Mouse (Mus musculus): ENCODE measurements around the gene Smbd1.
A peak's percentile ranks its signal among the peaks of the same experiment; 100 is the strongest.

Smbd1 gene

DNA sequence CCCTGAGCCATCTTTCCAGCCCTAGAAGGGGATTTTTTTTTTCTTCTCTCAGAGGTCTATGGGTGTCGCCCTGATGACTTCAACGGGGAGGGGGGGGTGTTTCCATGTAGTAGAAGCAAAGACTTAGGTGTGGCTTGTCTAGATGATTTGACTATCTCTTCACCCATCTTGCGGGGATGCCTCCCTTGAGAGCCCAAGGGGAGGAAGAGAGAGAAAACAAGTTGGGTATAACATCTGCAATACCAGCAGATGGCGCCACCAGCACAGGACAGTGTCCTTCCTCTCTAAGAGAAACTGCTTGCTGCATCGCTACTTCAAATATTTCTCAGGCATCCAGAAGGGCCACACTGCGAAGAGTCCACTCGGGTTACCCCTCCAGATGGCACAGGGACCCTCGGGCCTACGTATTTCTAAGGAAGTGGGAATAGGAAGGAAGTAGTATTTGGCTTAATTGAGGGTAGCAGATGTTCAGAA is 2.6 kb upstream of the Smbd1 start:
- DNase-seq: peak; percentile 76

DNA sequence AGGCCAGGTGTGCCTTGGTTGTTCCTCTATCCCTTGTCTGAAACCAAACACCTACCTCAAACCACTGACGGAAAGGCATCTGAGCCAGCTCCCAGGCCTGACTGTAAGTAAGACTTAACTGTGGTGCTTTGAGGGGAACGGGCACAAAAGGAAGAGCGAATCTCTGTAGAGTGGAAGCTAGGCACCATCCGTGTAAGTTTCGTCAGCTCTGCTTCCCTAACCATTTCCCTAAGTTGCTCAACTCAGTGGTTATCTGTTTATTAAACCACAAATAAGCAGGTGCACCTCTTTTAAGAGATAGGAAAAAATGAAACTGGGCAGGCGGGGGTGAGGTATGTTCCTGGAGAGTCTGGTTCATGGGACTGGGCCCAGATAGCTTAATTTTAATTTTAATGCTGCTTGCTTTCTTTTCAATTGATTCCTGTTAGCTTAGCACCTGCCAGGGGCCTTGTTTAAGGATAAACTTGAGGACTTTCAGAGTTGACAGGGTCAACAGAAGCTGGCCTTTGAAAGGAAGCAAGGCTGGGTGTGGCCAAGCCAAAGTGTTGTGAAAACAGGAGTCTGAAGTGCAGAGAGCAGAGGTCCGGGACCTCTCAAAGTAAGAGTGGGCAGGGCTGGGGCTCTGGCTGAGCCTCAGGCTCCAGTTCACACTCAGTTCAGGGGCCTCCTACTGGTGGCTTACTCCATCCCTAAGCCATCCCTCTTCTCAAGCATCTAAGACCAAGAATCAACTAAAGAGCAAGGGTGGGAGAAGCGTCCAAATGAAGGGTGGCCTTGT is 2.7 kb downstream of the Smbd1 start:
- no peak for DNase-seq

DNA sequence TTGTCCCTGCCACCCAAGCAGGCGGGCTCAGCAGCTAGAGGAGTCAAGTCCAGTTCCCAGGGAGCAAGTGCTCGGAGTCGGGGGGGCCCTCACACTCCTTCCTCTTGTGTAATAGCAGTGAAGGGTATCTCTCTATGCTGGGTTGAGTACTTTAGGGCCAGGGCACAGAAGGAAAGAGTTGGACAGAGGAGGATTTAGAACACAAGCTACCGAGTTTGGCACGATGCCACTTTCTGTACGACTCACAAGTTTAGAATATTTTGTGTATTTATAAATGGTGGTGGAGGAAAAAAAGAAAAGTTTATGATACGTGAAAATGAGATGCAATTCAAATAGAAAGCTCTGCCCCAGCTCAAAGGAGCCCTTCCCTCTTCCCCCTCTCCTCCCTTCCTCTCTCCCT is 5.1 kb downstream of the Smbd1 start:
- DNase-seq: no peak

DNA sequence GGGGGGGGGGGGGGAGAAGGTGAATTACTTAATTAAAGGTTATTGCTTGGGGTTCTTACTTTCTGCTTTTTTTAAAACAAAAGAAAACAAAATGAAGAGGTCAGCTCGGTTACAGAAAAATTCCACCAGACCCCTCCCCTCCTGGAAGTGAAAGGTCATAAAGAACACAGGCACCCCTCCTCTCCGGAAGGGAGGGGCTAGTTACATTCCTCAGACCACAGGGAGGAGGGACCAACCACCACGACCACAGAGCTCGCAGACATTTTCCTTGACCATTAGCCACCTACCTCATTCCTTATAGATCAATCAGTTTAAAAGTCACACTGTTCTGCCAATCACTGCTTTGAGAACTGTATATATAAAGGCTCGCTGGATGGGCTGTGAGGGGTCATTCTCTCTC is 6.4 kb downstream of the Smbd1 start:
- DNase-seq: no peak

DNA sequence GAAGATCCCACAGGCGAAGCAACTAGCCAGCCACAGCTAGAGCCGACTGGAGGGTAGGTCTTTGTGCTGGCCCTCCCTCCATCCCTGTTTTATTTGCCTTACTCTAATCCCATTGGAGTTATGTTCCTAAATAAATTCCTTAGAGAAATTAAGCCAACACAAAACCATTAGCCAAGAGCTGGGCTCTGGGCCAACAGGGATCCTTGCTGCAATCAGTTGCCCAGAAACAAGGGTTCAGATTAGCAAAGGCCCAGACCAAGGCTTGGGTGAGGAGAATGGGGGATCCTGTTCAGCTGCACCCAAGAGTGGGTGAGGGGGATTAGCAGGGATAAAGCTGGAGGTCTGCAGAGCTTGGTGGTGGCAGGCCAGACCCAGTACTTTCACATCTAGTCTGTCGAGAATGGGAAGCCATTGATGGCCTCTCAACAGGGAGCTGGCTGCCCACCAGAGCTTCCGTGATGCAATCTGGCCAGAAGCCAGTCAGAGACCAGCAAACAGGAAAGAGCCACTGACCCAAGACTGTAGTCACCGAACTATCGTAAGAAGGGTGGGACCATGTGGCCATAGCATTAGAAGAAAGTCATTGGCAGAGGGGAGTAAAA is 6.9 kb downstream of the Smbd1 start:
- peak; percentile 46 for DNase-seq

DNA sequence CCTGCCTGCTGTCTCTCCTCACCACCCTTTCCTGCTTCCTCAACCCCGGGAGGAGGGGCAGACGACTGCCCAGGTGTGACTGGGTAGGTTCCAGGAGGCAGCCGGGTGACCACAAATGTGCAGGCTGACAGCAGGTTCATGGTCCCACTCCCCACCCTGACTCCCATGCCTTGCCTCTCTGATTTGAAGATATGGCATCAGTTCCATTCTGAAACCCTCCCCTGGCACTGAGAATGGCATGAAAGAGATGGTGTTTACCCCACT is 12.9 kb downstream of the Smbd1 start, which contains the start of gene Muc20:
Gene Muc20, minus strand, starts transcription at position 10 of the 264 bp plus-strand sequence.
- DNase-seq: no peak

DNA sequence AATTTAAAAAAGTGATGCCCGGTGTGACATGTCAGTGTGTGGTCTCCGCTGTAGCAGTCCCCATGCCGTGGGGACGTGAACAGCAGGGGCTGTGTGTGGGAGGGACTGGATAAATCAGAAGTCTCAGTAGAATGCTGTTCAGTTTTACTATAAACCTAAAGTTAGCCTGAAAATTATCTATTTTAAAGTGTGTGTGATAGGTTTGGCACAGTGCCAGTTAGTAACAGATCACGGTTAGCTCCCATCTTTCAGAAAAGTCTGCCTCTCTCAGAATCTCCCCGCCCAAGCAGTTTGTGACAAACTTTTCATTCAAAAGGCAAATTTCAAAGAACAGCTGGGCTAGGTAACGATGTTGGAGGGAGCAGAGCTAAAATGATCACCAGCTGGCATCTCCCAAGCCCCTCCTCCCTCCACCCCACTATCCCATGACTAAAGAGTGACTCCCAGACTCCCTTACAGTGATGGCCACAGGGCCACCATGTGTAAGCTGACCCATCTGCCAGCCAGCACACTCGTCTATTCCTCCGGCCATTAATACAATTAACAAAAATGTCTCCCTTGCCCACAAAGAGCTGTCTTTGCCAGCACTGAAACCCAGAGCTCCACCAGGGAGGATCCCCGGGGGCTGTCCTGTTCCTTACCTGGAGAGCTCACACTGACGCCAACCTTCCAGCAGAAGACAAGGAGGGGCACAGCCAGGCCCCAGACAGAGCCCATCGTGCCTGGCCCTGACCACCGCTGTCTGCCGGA is 13.4 kb downstream of the Smbd1 start:
- DNase-seq: no peak

DNA sequence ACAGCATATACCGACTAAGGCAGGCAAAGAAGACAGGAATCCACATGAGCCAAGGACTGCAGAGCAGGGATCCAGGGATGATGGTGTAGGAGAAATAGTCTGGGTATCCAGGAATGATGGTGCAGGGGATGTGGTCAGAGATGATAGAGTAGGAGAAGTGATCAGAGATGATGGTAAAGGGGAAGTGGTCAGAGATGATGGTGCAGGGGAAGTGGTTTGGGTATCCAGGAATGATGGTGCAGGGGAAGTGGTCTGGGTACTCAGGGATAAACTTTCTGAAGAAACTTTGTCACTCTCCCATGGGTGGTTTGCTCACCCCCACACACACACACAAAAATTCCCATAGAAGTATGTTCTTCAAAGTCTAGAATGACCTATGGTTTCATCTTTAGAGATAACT is 15.1 kb downstream of the Smbd1 start:
- no peak for DNase-seq

DNA sequence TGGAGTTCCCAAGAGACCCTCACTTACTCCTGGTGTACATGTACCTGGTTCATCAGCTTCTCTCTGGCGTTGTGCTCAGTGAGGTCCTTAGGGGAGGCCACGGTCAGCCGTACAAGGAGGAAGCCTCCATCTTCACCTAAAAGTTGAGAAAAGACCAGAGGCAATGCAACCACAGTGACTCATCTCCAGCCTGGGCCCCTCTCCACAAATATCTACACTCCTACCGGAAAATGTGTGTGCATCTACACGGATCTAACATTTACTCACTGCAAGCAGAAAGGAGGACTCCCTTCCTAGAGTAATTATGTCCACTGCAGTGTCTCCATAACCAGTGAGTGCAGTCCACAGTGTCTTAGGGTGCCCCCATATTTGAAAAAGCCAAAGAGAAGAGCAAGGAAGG is 20.2 kb downstream of the Smbd1 start:
- DNase-seq: no peak

DNA sequence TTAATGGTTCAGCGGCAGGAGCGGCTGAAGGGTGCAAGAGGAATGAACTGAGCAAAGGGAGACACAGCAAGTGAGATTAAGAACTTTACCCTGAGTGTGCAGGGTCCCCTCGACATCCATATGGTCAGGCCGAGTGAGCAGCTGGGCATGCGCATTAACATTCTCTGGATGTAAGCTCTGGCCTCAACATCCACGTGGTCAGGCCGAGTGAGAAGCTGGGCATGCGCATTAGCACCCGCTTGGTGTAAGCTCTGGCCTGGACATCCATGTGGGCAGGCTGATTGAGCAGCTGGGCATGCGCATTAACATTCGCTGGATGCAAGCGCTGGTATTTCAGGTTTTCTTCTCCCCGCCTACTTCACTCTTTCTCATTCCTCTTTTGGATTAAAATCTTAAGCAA is 25.4 kb downstream of the Smbd1 start:
- DNase-seq: no peak

DNA sequence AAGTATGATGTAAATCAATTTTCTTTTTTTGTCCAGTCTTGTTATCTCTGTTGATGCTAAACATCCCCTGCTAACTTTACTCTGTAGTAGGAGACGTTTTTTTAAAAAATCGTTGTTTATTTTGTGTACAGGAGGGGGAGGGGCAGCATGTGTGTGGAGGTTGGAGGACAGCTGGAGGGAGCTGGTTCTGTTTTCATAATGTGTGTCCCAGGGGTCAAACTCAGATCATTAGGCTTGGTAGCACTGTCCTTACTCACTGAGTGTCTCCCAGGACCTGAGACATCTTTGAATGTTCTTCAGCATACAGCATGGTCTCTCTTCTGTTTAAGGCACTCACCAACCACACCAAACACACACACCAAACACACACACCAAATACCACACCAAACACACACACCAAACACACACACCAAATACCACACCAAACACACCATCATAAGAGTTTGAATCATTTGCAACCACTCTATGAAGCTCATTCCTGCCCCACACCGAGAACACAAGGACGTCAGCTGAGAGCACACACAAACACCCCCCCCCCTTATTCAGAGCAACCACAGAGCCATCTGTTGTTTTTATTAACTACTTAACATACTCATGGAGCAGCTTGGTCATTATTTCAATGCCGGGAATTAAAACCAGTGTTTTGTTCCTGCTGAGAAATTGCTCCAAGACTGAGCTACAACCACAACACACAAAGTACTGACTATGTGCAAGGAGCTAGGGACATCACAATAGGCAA is 26.8 kb downstream of the Smbd1 start:
- DNase-seq: no peak

DNA sequence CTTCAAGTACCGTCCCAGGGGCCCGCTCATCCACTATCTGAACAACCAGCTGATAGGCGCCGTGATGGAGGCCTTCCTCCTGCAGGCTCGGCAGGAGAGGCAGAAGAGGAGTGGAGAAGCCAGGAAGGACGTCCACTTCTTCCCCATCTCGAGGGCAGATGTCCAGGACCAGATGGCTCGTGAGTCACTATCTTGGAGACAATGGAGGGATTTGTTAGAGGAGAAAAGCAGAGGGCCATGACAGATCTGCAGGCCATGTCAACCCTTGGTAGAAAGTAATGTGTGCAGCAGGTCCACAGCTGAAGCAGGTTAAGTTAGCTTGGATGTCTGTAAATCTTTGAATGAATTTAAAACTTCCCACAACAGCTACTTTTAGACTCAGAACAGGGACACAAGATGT is 31.3 kb downstream of the Smbd1 start:
- DNase-seq: peak; percentile 4

DNA sequence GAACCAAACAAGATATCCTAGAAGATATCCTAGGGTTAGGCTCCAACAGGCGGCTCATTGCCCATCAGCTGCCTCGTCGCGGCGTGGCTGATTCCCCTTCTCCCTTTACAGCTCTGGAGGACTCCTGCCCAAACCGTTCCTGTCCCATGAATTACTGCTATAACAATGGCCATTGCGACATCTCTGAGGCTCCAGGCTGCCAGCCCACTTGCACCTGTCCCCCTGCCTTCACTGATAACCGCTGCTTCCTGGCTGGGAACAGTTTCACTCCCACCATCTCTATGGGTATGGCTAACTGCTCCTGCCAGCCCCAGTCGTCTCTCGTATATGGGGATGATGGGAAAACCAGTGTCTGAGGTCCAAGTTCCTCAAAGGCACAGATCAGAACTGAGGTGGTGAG is 33.6 kb downstream of the Smbd1 start:
- no peak for DNase-seq

DNA sequence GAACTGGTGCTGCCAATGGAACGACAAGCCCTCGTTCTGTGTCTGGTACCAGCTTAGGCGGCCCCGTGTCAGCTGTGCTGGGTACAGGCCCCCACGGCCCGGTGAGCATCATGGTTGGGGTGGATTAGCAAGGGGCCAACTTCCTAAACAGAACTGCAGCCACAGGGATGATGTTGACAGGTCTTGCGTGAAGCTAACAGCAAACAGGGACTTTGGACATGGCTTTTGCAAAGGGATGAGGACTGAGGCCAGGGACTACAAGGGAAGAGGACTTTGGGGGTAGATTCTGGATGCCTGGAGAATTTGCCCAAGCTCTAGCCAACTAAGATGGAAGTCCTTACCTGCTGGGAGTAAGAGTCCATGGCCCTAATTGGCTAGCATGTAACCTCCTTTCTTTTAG is 43.4 kb downstream of the Smbd1 start:
- no peak for DNase-seq

DNA sequence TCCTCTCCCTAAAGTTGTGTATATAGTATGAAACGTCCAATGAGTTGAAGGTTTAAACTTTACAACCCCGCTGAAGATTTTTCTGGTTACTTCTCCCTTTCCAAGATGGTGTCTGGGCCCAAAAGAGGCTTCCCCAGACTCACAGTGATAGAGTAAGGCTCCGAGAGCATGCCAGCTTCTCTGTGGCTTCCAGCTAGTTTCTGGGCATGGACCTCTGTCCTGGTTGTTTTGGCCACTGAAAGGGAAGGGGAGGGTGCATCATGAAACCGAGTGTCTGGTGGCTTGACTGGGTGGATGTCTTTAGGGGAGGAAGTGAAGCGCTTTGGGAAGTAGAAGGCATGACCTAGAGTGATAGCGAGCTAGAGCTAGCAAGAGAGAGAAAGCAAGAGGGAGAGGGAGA is 45.3 kb downstream of the Smbd1 start:
- no peak for DNase-seq

DNA sequence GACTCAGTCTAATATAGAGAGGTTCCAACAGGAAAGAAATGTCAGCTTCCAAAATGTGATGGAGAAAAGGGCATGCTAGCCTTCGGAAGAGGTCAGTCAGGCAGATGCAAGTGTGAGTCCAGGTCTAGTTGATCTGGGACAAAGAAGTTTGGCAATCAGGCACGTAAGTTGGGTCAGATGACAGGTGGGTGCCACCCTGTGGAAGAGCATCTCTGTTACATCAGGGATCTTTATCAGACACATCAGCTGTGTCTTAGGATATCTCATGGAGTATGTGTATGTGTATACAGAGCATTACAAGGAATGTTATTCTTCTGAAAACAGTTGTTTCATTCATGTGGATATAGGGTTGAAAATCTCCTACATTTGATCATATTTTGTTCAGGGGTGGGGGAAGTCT is 45.7 kb downstream of the Smbd1 start:
- DNase-seq: no peak
